Mouse (Mus musculus): ENCODE data around the gene Faap20. TPM values are rescaled to one million over a fixed set of nuclear protein-coding genes. Genes with fewer than 3 reads are reported as not detected.
A peak's percentile ranks its signal among the peaks of the same experiment; 100 is the strongest.

Gene Faap20
- polyA plus RNA-seq, 1 experiment from 2014 or later: 65.0 TPM

DNA sequence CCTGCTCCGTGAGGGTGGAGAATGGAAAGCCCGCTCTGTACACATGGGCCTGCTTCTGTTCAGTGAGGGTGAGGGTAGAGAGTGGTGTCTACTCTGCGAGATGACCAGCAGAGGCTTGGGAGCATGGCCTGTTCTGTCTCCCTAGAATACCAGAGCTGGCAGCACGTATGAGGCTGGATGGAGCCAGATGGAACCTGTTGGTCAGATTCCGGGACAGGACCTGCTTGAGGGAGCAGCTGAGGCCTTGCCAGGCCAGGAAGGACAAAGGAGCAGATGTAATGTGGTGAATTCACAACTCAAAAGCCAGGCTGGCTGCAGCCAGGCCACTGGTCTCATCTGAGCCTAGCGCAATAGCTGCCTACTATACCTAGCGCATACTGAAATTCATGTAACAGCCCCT is 40.4 kb downstream of the Faap20 start:
- 81% methylated on average over 7 of the region's 7 CpGs for WGBS

DNA sequence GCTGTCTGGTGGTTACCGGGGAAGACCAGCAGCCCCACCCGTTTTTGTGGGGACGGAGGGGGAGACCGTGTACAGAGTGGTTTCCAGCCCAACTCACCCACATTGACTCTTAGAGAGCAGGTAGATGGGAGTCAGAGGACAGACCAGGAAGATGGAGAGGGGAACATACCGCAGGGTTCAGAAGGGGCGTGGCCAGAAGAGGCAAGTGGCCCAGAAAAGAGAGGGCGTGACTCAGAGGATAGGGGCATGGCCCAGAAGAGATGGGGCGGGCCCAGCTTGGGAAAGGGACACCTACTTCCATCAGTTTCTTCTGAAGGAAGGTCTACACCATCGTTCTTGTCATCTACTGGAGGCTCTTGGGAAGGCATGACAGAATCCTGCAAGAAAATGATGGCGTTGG is 43.3 kb downstream of the Faap20 start:
- Histone ChIP-seq H3K4me3 (ENCODE audit: low read depth, low read length) (no peak overlapping the region), H3K9ac (replicated peaks; ENCODE audit: low read depth, low read length) (no peak overlapping the region), H3K9me3 (ENCODE audit: control insufficient read depth, low read depth, low read length) (no peaks in the 10 kb centered on the region), H3K4me1 (ENCODE audit: control insufficient read depth, insufficient read depth, low read length) (no peaks in the 10 kb centered on the region), H3K27me3 (ENCODE audit: control insufficient read depth, insufficient read depth, low read length) (no peaks in the 10 kb centered on the region), H3K27ac (ENCODE audit: low read length) (no peak overlapping the region), H3K4me2 (replicated peaks; ENCODE audit: low read depth, low read length) (no peak overlapping the region), H3K36me3 (ENCODE audit: control insufficient read depth, insufficient read depth, low read length) (no peaks in the 10 kb centered on the region)
- 83% methylated on average over 10 of the region's 10 CpGs for WGBS
- ATAC-seq (ENCODE audit: insufficient number of reproducible peaks, insufficient read depth, low FRiP score, low read depth): peak; percentile 58; the same call in 1 of the 2 replicates

More for the DNA sequence above, 40.4 kb downstream of the Faap20 start:
- Histone ChIP-seq H3K36me3 (ENCODE audit: control insufficient read depth, insufficient read depth, low read length) (no peaks in the 10 kb centered on the region), H3K27me3 (ENCODE audit: control insufficient read depth, insufficient read depth, low read length) (no peaks in the 10 kb centered on the region), H3K4me1 (ENCODE audit: control insufficient read depth, insufficient read depth, low read length) (no peaks in the 10 kb centered on the region), H3K4me3 (ENCODE audit: low read depth, low read length) (no peak overlapping the region), H3K27ac (ENCODE audit: low read length) (no peak overlapping the region), H3K4me2 (replicated peaks; ENCODE audit: low read depth, low read length) (no peak overlapping the region), H3K9me3 (ENCODE audit: control insufficient read depth, low read depth, low read length) (no peaks in the 10 kb centered on the region), H3K9ac (replicated peaks; ENCODE audit: low read depth, low read length) (no peak overlapping the region)
- ATAC-seq (ENCODE audit: insufficient number of reproducible peaks, insufficient read depth, low FRiP score, low read depth): no peak

DNA sequence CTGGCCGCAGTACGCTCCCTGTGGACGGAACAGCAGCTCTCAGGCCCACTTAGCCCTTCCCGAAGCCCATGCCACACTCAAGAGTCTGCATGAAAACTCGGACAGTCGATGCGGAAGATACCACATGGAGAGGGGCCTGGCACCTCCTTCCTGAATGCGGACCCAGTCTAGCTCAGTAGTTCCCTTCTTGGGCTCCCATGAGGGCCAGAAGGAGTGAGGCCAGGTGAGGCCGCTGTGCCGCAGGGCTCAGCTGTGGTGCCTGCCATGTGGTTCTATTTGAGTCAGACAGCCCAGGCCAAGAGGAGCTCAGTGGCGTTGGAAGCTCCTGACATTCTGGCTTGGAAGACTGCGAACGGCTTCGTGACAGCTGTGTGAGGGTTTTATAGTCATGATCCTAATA is 44.8 kb downstream of the Faap20 start:
- no peaks in the 10 kb centered on the region for H3K4me1 ChIP-seq (ENCODE audit: control insufficient read depth, insufficient read depth, low read length)
- no peak overlapping the region for H3K4me3 ChIP-seq (ENCODE audit: low read depth, low read length)
- H3K4me2 ChIP-seq (replicated peaks; ENCODE audit: low read depth, low read length): no peak overlapping the region
- H3K9me3 ChIP-seq (ENCODE audit: control insufficient read depth, low read depth, low read length): no peaks in the 10 kb centered on the region
- H3K36me3 ChIP-seq (ENCODE audit: control insufficient read depth, insufficient read depth, low read length): no peaks in the 10 kb centered on the region
- no peak for ATAC-seq (ENCODE audit: insufficient number of reproducible peaks, insufficient read depth, low FRiP score, low read depth)
- no peak overlapping the region for H3K27ac ChIP-seq (ENCODE audit: low read length)
- WGBS: 92% methylated on average over 14 of the region's 14 CpGs
- H3K9ac ChIP-seq (replicated peaks; ENCODE audit: low read depth, low read length): no peak overlapping the region
- no peaks in the 10 kb centered on the region for H3K27me3 ChIP-seq (ENCODE audit: control insufficient read depth, insufficient read depth, low read length)

DNA sequence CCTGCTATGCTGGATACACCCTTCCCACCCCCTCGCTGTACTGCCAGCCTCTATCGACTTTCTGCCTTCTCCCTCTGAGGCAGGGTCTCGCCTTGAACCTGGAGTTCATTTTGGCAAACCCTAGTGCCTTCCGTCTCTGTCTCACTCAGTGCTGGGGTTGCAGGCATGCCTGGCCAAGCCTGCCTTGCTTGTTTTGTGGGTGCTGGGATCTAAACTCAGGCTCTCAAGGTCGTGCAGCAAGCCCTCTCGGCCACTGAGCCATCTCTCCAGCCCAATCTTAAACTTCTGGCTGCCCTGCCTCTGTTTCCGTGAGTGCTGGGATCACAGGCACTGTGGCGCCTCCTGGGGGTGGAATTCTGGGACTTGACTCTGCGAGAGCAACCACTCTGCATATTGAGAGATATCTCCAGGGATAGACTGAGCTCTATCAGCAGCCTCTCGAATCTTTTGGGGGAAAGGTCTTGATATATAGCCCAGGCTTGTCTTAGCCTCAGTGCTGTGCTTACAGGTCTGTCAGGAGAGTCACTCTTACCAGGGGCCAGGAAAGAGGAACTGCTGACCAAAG is 45.5 kb downstream of the Faap20 start:
- Histone ChIP-seq H3K27me3 (ENCODE audit: control insufficient read depth, insufficient read depth, low read length) (no peaks in the 10 kb centered on the region), H3K4me1 (ENCODE audit: control insufficient read depth, insufficient read depth, low read length) (no peaks in the 10 kb centered on the region), H3K9ac (replicated peaks; ENCODE audit: low read depth, low read length) (no peak overlapping the region), H3K4me3 (ENCODE audit: low read depth, low read length) (no peak overlapping the region), H3K36me3 (ENCODE audit: control insufficient read depth, insufficient read depth, low read length) (no peaks in the 10 kb centered on the region), H3K27ac (ENCODE audit: low read length) (no peak overlapping the region), H3K4me2 (replicated peaks; ENCODE audit: low read depth, low read length) (no peak overlapping the region), H3K9me3 (ENCODE audit: control insufficient read depth, low read depth, low read length) (no peaks in the 10 kb centered on the region)
- no peak for ATAC-seq (ENCODE audit: insufficient number of reproducible peaks, insufficient read depth, low FRiP score, low read depth)
- 77% methylated on average over 10 of the region's 10 CpGs for whole genome bisulfite sequencing

DNA sequence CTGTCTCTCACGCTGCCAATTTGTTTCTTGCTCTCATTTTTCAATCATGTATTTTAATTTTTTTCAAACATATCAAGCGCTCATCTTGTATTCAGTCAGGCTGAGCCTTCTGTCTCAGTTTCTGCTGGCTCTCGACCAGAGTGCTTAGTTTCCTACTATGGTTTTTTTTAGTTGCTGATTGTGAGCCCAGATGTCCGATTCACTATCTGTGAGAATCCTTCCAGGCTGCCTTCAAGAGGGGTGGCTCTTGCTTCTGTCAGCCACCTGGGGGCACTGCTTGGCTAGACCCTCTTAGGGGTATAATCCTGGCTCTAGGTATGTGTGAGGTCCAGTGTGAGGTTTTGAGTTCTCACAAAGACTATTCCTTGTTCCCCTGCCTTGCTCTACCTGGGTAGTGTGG is 46.4 kb downstream of the Faap20 start:
- Histone ChIP-seq H3K36me3 (ENCODE audit: control insufficient read depth, insufficient read depth, low read length) (no peaks in the 10 kb centered on the region), H3K9ac (replicated peaks; ENCODE audit: low read depth, low read length) (no peak overlapping the region), H3K4me3 (ENCODE audit: low read depth, low read length) (no peak overlapping the region), H3K27me3 (ENCODE audit: control insufficient read depth, insufficient read depth, low read length) (no peaks in the 10 kb centered on the region), H3K27ac (ENCODE audit: low read length) (no peak overlapping the region), H3K4me2 (replicated peaks; ENCODE audit: low read depth, low read length) (no peak overlapping the region), H3K9me3 (ENCODE audit: control insufficient read depth, low read depth, low read length) (no peaks in the 10 kb centered on the region), H3K4me1 (ENCODE audit: control insufficient read depth, insufficient read depth, low read length) (no peaks in the 10 kb centered on the region)
- 66% methylated on average over 4 of the region's 4 CpGs for WGBS
- no peak for ATAC-seq (ENCODE audit: insufficient number of reproducible peaks, insufficient read depth, low FRiP score, low read depth)

DNA sequence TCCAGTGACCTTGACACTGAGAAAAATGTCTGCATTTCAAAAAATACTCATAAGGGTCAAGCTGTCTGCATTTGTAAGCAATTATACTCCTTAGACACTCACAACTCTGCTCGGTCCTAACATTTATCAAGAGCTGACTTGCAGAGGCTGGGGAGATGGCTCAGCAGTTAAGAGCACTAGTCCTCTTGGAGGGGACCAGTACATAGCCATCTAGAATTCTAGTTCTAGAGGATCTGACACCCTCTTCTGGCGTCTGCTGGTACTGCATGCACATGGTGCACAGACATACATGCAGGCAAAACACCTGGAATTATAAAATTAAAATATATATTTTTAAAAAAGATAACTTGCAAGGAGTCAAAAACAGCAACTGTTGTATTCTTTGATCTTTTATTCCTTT is 47.5 kb downstream of the Faap20 start:
- no peak for ATAC-seq (ENCODE audit: insufficient number of reproducible peaks, insufficient read depth, low FRiP score, low read depth)
- no peak overlapping the region for H3K9ac ChIP-seq (replicated peaks; ENCODE audit: low read depth, low read length)
- H3K27me3 ChIP-seq (ENCODE audit: control insufficient read depth, insufficient read depth, low read length): no peaks in the 10 kb centered on the region
- no peak overlapping the region for H3K4me3 ChIP-seq (ENCODE audit: low read depth, low read length)
- no peaks in the 10 kb centered on the region for H3K9me3 ChIP-seq (ENCODE audit: control insufficient read depth, low read depth, low read length)
- 43% methylated on average over 2 of the region's 2 CpGs for WGBS
- no peak overlapping the region for H3K27ac ChIP-seq (ENCODE audit: low read length)
- no peaks in the 10 kb centered on the region for H3K36me3 ChIP-seq (ENCODE audit: control insufficient read depth, insufficient read depth, low read length)
- H3K4me1 ChIP-seq (ENCODE audit: control insufficient read depth, insufficient read depth, low read length): no peaks in the 10 kb centered on the region
- no peak overlapping the region for H3K4me2 ChIP-seq (replicated peaks; ENCODE audit: low read depth, low read length)

DNA sequence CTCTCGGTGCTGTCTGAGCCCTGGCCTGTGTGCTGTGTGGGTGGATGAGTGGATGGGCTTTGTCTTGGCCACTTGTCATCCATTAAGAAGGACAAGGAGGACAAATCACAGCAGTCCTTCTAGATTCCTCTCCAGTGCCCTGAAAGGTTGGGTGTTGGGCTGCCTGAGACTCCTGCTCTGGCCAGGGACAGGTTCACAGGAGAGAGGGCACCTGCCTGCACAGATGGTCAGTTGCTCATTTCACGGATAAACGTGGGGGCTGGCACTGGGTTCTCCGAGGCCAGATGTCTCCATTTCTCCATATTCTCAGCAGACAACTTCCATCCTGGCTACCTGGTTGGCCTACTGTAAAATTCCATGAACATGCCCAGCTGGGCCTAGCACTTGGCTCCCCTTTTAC is 49.2 kb downstream of the Faap20 start:
- Histone ChIP-seq H3K27me3 (ENCODE audit: control insufficient read depth, insufficient read depth, low read length) (no peaks in the 10 kb centered on the region), H3K36me3 (ENCODE audit: control insufficient read depth, insufficient read depth, low read length) (no peaks in the 10 kb centered on the region), H3K9me3 (ENCODE audit: control insufficient read depth, low read depth, low read length) (no peaks in the 10 kb centered on the region), H3K4me3 (ENCODE audit: low read depth, low read length) (no peak overlapping the region), H3K4me2 (replicated peaks; ENCODE audit: low read depth, low read length) (no peak overlapping the region), H3K4me1 (ENCODE audit: control insufficient read depth, insufficient read depth, low read length) (no peaks in the 10 kb centered on the region), H3K9ac (replicated peaks; ENCODE audit: low read depth, low read length) (no peak overlapping the region), H3K27ac (ENCODE audit: low read length) (no peak overlapping the region)
- no peak for ATAC-seq (ENCODE audit: insufficient number of reproducible peaks, insufficient read depth, low FRiP score, low read depth)
- 77% methylated on average over 4 of the region's 4 CpGs for WGBS

DNA sequence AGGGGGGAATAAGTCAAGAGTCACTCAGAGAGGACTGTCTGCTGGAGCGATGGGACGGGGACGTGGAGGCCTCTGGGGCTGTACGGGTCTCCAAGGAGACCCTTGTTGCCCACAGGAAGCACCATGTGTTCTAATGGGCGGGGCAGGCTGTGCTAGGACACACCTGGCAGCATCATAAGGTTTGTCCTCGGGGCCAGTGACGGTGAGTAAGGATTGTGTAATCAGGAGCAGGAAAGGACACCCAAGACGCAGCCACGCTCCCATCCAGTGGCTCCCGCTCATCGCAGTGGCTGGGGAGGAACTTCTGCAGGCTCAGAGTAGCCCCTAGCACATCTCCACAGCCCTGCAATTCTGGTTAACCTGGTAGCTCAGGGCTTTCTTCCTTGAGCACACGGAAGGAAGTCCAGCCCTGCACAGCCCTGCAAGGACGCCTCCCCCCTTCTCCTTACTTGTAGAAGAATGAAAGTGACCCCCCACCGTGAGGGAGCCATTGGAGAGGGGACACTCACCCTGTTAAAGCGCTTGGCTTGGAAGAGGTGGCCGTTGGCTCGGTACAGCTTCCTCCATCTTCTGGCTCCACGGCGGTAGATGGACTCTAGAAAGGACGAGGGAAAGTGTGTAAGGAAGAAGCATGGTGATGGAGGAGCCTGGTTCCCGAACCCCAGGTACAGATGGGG is 51.0 kb downstream of the Faap20 start:
- H3K36me3 ChIP-seq (ENCODE audit: control insufficient read depth, insufficient read depth, low read length): no peaks in the 10 kb centered on the region
- H3K9me3 ChIP-seq (ENCODE audit: control insufficient read depth, low read depth, low read length): no peaks in the 10 kb centered on the region
- H3K4me3 ChIP-seq (ENCODE audit: low read depth, low read length): no peak overlapping the region
- WGBS: 76% methylated on average over 21 of the region's 21 CpGs
- H3K27ac ChIP-seq (ENCODE audit: low read length): no peak overlapping the region
- ATAC-seq (ENCODE audit: insufficient number of reproducible peaks, insufficient read depth, low FRiP score, low read depth): no peak
- no peak overlapping the region for H3K9ac ChIP-seq (replicated peaks; ENCODE audit: low read depth, low read length)
- no peak overlapping the region for H3K4me2 ChIP-seq (replicated peaks; ENCODE audit: low read depth, low read length)
- H3K4me1 ChIP-seq (ENCODE audit: control insufficient read depth, insufficient read depth, low read length): no peaks in the 10 kb centered on the region
- no peaks in the 10 kb centered on the region for H3K27me3 ChIP-seq (ENCODE audit: control insufficient read depth, insufficient read depth, low read length)

DNA sequence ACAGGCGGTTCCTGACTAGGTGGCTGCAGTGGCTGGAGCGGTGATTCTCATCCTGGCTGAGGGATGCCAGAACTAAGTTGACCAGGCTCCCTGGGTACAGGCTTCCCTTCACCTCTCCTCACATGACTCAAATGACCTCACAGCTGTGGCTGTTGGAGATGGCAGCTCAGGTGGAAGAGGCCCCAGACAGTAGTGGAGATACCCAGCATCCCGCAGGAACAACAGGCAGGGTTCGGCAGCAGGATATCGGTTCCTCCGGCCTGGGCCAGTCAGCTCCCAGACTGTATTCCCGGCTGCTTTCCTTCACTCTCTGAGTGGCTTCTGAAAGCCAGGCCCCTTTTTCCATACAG is 51.5 kb downstream of the Faap20 start:
- Histone ChIP-seq H3K4me3 (ENCODE audit: low read depth, low read length) (no peak overlapping the region), H3K9ac (replicated peaks; ENCODE audit: low read depth, low read length) (no peak overlapping the region), H3K27me3 (ENCODE audit: control insufficient read depth, insufficient read depth, low read length) (no peaks in the 10 kb centered on the region), H3K36me3 (ENCODE audit: control insufficient read depth, insufficient read depth, low read length) (no peaks in the 10 kb centered on the region), H3K4me1 (ENCODE audit: control insufficient read depth, insufficient read depth, low read length) (no peaks in the 10 kb centered on the region), H3K9me3 (ENCODE audit: control insufficient read depth, low read depth, low read length) (no peaks in the 10 kb centered on the region), H3K27ac (ENCODE audit: low read length) (no peak overlapping the region), H3K4me2 (replicated peaks; ENCODE audit: low read depth, low read length) (no peak overlapping the region)
- 83% methylated on average over 7 of the region's 7 CpGs for WGBS
- no peak for ATAC-seq (ENCODE audit: insufficient number of reproducible peaks, insufficient read depth, low FRiP score, low read depth)
